Mouse (Mus musculus) cerebellum, adult (tissue): ENCODE measurements around the gene Rrp9.

Experiments used
- ATAC-seq: cut with Nextera tagmentation; 2 replicates; pipeline ENCODE4 v1.9.2; 2017; ENCODE audit warnings: mild to moderate bottlenecking, moderate library complexity, mixed read lengths; ENCODE audit not compliant: insufficient number of reproducible peaks, low FRiP score, low TSS enrichment

Rrp9 gene

DNA sequence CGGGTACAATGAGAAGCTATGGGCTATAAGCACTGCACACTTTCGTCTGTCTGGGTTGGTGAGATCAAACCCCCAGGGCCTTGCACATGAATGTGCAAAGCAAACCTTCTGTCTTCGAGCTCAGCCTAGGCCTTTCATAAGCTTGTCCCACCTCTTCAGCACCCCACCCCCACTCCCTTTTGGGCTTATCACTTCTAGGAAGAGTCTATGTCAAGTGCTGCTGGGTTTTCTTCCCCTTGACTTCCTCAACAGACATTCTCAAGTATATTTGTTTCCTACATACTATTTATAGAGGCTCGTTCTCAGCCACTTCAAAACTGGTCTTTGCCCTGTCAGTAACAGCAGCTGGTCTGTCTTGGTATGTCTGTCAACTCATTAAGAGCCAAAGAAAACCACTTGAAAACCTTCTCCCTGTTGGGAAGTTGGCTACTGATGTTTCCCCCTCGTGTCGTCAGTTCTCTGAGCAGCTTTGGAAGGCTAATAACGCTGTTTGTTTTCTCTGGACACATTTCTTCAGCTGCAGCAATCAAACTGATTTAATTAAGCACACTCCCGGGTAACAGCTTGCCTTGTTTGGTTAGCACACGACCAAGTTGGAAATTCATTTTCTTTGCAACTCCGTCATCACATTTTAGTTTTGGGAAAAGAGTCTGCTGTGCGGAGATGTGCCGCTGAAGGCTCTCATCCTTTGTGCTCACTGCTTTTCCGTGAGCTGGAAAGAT lies 37.1 kb downstream of the Rrp9 start:
- no peak for ATAC-seq

- ATAC-seq: no peak
These were observed 37.8 kb downstream of the Rrp9 start for GRCm38 (mm10) chr9:106513566-106513965.

GRCm38 (mm10) chr9:106514273-106514672 lies 38.5 kb downstream of the Rrp9 start, which contains the start of gene Iqcf5:
TSS of gene Iqcf5 (plus strand) at chr9:106514573.
- no peak for ATAC-seq

DNA sequence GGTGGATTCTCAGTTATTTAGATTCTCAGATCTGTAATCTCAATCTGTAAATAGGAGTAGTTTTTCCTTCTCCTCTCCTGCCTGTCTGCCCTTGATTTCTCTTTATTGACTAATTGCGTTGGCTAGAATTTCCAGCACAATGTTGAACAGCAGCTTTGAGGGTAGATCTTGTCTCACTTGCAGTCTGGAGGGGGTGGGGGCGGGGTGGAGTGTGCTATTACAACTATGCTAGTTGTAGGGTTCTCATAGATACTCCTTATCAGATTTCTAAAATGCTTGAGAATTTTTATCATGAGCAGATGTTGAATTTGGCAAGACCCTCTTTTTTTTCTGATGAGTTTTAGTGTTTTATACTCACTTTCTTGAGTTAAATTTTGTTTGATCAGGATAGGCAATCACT lies 43.7 kb downstream of the Rrp9 start:
- ATAC-seq: no peak

- no peak for ATAC-seq
These were observed 44.1 kb downstream of the Rrp9 start for GRCm38 (mm10) chr9:106519909-106520308.

DNA sequence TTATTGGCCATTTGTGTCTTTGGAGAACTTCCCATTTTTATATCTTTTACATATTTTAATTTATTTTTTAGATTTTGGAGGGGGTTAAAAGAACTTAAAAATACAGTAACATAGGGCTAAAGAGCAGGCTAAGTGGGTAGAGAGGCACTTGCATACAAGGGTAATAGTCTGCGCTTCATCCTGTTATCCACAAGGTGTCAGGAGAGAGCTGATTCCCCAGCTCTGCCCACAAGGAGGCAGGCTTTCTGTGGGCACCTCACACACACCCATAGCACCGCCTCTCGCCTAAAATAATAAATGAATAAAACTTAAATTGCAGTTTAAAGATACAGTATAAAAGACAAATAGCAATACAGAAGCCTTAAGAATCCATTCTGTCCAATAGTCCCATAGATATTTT lies 56.1 kb downstream of the Rrp9 start:
- ATAC-seq: no peak

DNA sequence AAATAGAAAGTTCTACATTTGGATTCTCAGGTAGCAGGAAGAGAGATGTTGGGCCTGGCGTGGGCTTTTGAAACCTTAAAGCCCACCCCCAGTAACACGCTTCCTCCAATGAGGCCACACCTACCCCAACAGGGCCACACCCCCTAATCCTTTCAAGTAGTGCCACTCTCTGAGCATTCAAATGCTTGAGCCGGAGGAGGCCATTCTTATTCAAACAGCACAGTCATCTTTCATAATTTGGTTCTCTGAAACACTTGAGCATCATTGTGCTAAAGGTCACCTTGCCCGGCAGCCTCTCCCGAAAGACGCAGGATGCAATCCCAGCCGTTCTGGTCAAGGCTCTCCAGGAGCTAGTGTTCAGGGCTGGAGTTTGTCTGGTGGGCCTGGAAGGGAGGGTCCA lies 58.5 kb downstream of the Rrp9 start:
- ATAC-seq: no peak

DNA sequence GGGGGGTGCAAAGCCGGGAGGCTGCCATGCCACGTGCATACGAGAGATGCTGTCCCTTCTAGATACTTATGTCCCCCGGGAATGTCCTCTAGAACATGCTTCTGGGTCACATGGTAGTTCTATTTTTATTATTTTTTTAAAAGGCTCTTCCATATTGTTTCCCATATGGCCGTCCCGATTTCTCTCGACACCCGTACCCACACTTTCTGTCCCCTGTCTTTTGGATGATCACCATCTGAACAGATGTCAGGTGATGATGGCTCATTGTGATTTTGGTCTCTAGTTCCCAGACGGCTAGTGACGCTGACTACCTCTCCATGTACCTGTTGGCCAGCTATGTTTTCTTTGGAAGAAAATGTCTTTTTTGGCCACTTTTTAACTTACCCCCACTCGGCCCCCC lies 59.2 kb downstream of the Rrp9 start:
- no peak for ATAC-seq
